Mouse (Mus musculus): ENCODE data around the gene Tmem19. TPM values are rescaled to one million over a fixed set of nuclear protein-coding genes. Genes with fewer than 3 reads are reported as not detected.
"Not testable (repeated sequence)": the region's sequence is repeated elsewhere in the genome, so short reads cannot be mapped to it uniquely, and the experiment has no call there.

The Tmem19 gene
- total RNA-seq, 2 experiments from 2014 or later: 43.2 to 50.2 TPM

DNA sequence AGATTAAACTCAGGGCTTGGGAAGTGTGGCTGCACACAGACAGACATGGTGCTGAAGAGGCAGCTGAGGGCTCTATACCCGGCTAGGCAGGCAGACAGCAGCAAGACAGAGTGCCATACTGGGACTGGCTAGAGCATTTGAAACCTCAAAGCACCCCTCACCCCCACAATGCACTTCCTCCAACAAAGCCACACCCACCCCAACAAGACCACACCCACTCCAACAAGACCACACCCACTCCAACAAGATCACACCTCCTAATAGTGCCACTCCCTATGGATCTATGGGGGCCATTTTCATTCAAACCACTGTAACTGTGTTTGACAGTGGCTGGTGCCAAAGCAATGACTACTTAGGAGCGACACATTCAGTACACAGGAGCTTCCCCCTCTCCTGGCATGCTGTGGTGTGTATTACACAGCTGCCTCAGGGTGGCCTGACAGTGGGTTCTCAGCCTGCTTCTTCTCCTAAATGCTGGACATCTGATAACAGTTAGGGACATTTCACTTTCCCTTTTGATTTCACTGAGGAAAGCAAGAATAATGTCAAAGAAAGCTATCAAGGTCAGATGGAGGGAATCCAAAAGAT, 11.4 kb downstream of the Tmem19 start:
- intact Hi-C loops (cut with DNase I): no loop called here

DNA sequence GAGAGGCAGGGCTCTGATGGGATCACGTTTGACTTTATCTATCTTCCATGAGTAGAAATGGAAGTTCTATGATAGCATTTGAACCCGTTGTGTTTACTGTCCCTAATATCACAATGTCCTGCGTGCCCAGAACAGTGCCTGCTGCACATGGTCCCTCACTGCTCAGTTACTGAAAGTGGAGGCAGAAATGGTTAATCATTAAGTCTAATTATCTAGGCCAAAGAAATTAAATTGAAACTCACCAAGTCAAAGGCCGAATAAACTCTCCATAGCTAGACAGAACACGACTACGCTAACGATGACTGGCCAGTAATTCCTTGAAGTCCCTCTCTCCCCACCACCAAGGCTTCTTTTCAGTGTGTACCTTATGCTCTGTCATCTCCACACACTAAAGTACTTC, 12.8 kb downstream of the Tmem19 start:
- intact Hi-C loops (cut with DNase I): no loop called here

More for the DNA sequence above, 11.4 kb downstream of the Tmem19 start:
- no peak for DNase-seq (ENCODE audit: low spot score in 2 of 2)

DNA sequence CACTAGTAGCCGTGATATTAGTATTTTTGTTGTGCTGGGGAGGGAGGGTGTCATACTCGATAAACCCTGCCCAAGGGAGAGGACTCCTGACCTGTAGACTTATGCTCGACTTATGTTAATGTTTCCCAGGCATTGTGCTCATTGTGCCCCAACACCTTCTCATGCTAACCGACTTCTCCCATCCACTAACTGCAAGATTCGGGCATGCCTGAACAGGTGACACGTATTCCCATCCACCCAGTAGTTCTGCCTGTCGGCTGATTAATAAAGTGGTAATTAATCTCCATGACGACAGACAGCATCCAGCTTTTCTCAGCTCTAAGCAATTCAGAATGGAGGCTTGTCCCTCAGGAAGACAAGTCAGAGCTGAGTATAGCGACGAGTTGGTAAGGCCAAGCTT, 13.3 kb downstream of the Tmem19 start:
- no peak for DNase-seq (ENCODE audit: low spot score in 2 of 2)
- intact Hi-C loops (cut with DNase I): no loop called here

More for the DNA sequence above, 12.8 kb downstream of the Tmem19 start:
- no peak for DNase-seq (ENCODE audit: low spot score in 2 of 2)

DNA sequence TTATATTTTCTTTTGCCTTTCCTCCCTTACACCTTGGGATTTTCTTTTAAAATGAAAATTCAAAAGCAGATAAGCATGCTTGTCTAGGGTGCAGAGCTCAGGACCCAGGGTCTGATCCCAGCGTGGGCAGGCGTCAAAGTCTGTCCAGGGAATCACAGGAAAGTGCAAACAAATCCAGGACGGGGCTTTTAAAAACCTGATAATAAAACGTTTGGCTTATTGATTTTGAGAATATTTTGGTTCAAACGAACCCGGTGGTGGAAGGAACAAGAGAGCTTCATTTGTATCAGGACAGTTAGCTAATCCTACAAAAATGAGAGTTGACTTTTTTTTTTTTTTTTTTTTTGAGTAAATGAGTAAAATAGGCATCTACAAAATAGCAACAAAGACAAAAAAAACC, 14.2 kb downstream of the Tmem19 start:
- intact Hi-C loops (cut with DNase I): no loop called here
- DNase-seq (ENCODE audit: low spot score in 2 of 2): no peak

DNA sequence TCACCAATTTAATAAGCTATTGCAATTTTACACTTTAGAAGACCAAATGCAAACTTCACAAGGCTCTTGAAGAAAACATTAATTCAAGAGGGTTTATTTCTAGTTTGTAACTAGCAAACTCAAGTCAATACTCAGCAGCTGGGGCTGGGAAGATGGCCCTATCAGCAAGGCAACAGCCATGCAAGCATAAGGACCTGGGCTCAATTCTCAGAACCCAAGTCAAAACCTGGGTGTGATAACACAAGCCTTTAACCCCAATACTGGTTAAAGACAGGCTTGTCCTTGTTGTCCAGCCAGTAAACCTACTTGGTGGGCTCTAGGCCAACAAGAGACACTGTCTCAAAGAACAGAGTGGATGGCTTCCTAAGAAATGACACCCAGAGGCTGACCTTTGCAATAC, 15.9 kb downstream of the Tmem19 start:
- intact Hi-C loops (cut with DNase I): no loop called here
- no peak for DNase-seq (ENCODE audit: low spot score in 2 of 2)

DNA sequence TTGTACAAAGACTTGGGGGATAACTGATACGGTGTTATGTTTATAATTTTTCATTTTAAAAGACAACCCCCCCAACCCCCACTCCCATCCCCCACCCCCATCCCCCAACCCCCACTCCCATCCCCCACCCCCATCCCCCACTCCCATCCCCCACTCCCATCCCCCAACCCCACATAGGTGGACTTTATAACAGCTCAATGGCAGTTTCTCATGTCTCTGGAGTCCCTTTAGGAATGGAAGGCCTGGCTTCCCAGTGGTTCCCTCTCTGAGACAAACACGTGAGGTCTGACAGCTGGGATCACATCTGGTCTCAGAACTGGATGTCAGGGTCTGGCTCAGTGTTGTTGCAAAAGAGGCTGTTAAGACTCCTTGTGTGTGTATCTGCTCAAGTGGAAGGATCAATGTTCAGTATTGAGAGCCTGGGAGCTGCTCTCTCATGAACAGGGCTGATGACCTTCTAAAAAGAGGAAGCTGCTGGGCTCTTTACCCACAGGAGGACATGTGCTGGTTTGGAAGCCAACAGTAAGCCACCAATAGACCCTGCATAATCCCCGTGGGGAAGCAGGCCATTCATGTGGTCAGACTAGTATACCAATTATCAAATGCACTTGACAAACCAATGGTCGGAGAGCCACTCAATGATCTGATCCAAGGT, 19.4 kb downstream of the Tmem19 start:
- intact Hi-C loops (cut with DNase I): no loop called here

DNA sequence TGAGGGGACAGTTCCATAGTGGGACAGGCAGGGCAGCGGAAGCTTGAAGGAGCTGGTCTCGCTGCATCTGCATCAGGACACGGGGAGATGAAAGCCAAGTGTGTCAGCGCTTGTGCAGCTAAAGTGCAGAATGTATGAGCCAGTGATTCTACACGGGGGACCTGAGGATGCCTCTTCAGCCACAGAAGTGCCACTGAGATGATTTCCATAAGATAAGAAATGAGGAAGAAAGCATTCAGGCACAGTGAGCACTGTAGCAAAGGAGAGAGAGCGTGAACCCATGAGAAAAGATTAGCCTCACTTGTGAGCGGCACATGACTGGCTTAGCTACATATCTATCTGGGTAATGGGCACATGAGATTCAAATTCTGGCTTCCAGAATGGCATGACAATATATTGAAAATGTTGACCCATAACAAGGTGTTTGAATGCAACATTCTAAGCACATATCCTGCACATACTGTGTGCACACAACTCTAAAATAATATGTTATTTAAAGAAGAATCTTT, 22.4 kb downstream of the Tmem19 start:
- intact Hi-C loops (cut with DNase I): no loop called here
- no peak for DNase-seq (ENCODE audit: low spot score in 2 of 2)

More for the DNA sequence above, 19.4 kb downstream of the Tmem19 start:
- no peak for DNase-seq (ENCODE audit: low spot score in 2 of 2)

DNA sequence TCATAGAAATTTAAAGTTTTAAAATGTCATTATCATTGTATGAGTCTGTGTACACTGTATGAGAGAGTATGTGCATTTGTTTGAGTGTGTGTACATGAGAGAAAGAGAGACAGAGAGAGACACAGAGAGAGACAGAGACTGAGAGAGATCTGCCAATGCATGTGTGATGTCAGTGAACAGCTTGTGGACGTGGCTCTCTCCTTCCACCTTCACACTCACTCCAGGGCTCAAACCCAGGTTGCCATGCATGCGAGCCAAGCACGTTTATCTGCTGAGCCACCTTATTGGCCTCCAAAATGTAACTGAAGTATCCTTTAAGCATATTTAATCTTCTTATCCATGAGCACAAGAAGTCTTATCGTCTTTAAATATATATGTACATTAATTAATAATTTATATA, 25.4 kb downstream of the Tmem19 start:
- intact Hi-C loops (cut with DNase I): no loop called here

DNA sequence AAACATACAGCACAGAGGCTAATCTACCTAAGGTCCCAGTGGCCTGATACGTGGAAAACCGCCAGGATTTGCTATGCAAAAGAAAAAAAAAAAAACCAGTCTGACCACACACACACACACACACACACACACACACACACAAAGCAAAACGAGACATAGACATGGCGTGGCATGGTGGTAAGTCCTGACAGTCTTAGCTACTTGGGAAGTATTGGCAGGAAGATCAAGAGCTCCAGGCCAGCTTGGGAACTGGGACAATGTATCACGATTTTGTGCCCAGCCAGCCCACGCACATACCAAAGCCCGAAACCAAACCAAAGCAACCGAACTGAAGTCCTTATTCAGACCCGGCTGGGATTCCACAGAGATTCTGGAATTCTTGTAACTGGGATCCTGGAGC, 28.8 kb downstream of the Tmem19 start:
- intact Hi-C loops (cut with DNase I): no loop called here

More for the DNA sequence above, 25.4 kb downstream of the Tmem19 start:
- no peak for DNase-seq (ENCODE audit: low spot score in 2 of 2)

DNA sequence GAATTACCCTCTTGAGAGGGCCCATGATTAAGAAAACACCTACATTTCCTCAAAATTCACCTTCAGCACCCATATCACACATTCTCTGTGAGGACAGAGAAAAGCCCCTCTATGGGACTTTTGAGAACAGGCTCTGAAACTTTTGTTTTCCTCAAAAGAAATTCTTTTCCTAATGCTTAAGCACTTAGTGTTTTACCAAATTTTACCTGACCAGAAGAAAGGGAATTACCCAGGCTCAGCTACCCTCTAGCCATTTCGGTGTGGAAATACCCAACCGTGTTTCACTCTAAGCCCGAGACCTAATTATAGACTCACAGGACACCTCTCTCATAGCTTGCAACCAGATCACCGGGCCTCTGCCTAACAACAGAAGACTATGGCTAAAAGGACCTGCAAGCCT, 29.3 kb downstream of the Tmem19 start:
- DNase-seq (ENCODE audit: low spot score in 2 of 2): no peak
- intact Hi-C loops (cut with DNase I): no loop called here

More for the DNA sequence above, 28.8 kb downstream of the Tmem19 start:
- no peak for DNase-seq (ENCODE audit: low spot score in 2 of 2)

DNA sequence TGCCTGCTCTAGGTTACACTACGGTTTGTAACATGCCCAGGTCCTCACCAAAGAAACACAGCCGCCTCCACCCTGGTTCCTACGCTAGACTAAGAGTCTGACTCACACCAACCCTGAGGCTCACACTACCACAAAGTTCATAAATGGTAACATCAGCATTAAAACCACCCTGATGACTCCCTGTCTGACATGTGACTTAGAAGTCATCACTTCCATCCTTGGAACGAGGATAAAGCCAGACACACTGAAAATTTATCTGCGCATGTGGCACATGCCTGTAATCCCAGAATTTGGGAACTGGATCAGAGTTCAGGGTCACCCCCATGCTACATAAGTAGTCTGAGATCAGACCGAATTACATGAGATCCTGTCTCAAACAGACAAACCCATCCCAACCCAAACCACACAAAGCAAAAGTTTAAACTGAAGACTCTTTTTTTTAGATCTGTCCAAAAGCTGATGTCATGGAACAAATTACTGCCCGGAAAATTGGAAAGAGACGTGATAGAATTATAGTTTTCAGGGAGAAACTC, 29.8 kb downstream of the Tmem19 start:
- intact Hi-C loops (cut with DNase I): no loop called here
- no peak for DNase-seq (ENCODE audit: low spot score in 2 of 2)

DNA sequence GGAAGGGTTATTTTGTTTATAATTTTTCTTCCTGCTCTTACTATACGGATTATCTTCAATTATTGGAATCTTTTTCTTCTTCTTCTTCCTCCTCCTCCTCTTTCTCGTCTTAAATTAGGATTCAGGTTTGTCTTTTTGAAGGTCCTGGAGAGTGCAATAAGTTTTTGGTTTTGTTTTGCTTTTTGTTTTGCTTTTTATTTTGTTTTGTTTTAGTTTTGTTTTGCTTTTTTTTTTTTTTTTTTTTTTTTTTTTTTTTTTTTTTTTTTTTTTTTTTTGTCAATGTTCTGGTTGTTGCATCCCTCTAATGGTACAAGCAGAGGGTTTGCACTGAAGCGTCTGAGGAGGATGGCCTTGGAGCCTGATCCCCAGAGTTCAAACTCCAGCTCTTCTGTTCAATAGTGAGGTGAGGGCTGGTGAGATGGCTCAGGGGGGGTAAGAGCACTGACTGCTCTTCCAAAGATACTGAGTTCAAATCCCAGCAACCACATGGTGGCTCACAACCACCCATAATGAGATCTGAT, 33.2 kb downstream of the Tmem19 start:
- no peak for DNase-seq (ENCODE audit: low spot score in 2 of 2)
- intact Hi-C loops (cut with DNase I): loop anchor here (10.0 kb wide), 1 partner anchor 286 kb away; no protein-coding TSS in a partner anchor

DNA sequence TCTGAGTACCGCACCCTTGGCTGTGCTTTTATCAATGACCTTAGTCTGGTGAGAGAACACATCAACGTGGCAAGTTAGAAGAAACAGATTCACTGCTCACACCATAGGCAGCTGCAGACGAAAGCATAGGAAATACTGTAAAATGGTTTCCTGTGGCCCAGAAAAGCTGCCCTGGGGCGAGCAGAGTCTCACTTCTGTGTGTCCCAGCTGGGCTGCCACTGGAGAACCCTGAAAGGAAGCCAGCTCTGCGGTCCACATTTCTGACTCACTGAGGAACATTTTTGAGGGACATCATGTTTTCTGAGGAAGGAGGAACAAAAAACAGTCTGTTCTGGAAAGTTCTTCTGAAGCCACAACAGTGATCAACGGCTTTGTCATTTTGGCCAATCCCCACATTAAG, 33.8 kb downstream of the Tmem19 start:
- intact Hi-C loops (cut with DNase I): loop anchor here (10.0 kb wide), 1 partner anchor 286 kb away; no protein-coding TSS in a partner anchor

DNA sequence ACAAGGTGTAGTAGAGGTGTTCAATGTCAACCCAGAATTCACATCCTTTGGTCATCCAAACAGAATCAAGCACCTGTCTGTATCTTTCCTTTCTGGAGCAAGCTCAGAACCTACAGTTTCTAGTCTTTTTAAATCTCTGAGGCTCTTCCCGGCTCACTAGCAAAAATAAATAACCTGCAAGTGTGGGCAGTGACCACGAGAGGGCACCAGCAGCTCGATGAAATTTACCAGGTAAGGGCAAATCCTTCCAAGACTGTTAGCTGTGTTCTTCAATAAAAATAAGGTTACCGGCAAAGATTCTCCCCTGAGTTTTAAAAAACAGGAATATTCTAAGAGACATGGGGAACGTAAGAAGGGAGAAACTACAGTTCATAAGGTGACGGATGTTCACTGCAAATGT, 39.0 kb downstream of the Tmem19 start:
- intact Hi-C loops (cut with DNase I): loop anchor here (5.0 to 10.0 kb wide), 2 partner anchors 84 to 292 kb away; no protein-coding TSS in a partner anchor
- peak; percentile 45 to 57 for DNase-seq (ENCODE audit: low spot score in 2 of 2)

More for the DNA sequence above, 33.8 kb downstream of the Tmem19 start:
- no peak for DNase-seq (ENCODE audit: low spot score in 2 of 2)

DNA sequence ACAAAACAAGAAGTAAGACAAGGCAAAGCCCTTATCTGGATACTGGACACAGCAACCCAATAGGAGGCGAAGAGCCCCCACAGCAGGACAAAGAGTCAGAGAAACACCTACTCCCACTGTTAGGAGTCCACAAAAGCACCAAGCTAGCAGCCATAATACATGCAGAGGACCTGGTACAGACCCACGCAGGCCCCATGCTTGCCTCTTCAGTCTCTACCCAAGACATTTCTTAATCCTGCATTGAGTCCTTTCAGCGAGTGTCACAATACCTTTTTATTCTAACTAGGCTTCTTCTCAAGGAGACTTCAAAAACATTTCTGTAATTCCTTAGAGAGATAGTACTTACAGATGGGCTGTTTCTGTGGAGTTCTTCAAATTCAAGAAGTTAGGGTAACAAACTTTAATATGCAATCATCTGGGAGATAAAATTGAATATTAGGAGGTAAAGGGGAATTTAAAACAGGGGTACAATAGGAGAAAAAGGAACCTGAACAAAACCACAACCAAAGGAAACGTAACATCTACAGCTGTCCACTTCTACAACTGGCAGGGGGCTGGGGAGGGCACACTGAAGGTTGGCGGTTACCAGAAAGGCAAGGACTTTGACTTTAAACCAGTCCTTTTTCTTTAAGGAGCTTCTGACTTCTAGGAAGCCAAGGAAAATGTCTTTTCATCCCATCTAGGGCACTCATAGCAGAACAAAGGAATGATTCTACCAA, 40.8 kb downstream of the Tmem19 start:
- DNase-seq (ENCODE audit: low spot score in 2 of 2): no peak
- intact Hi-C loops (cut with DNase I): loop anchor here (5.0 to 10.0 kb wide), 2 partner anchors 86 to 293 kb away; no protein-coding TSS in a partner anchor

DNA sequence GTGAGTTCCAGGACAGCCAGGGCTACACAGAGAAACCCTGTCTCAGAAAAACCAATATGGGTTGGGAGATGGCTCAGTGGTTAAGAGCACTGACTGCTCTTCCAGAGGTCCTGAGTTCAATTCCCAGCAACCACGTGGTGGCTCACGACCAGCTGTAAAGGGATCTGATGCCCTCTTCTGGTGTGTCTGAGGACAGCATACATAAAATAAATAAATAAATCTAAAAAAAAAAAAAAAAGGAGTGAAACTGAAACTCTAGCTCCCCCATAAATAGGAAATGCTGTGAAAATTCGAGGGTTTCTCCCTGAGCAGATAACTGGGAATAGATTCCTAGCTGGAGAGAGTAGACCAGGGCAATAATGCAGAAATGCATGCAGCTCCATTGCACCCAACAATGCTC, 43.9 kb downstream of the Tmem19 start:
- DNase-seq (ENCODE audit: low spot score in 2 of 2); intact Hi-C loops (cut with DNase I): not testable (repeated sequence)

DNA sequence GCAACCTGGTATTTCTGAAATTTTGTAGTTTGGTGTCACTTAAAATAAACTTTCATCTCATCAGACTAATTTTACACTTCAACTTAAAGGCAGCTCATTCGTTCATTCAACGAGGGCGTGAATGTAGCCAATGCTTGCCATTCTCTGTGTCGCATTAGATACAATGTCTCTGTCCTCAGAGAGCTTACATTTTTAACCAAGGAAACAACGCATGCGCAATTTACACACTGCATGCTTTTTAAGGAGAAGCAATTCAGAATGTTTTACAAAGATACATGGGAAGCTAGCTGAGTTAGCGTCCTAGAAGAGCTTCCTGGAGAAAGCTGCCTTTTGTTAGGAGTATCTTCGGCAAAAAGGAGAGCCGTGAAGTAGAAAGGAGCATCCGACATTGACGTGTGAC, 46.0 kb downstream of the Tmem19 start:
- DNase-seq (ENCODE audit: low spot score in 2 of 2): no peak
- intact Hi-C loops (cut with DNase I): no loop called here

DNA sequence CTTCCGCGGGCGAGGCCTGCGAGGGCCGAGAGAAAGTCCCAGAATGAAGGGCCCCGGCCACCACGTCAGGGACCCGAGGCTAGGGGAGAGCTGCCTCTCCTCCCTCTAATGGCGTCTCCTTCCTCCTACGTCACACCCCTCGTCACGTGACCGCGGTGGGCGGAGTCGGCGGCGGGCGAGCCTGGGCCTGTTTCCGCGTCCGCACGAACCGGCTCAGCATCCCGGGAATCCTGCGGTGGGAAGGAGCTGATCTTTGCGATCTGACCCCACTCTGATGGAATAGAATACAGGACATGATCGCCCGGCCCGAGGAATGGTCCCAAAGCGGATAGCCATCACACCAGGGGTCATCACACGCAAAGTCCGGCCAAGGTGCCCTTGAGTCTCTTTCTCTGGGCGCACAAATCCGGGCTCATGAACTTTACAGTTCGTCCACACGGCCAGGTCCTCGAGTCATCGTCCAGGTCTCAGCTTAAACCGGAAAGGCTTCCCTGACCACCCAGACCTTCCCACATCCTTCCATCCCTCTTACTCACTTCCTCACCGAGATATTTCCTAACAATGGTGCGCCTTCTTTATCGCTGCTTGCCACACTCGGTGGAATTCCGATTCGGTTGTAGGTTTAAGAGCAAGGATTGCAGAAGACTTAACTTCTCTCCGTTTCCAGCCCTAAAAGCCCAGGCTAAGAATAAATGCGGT, 46.7 kb downstream of the Tmem19 start, which contains the start of gene Rab21:
Gene Rab21 (minus strand): TSS at position 122 of the 699 bp plus-strand sequence.
- intact Hi-C loops (cut with DNase I): loop anchor here (2.0 kb wide), 1 partner anchor 69 kb away; the partner anchor contains the start of genes Thap2 and Zfc3h1
- peak; percentile 97 to 98 for DNase-seq (ENCODE audit: low spot score in 2 of 2)
